Mouse (Mus musculus) forebrain, embryonic 13.5 days (tissue): Measurements from ENCODE around the gene Afmid. TPM values are rescaled to one million over a fixed set of nuclear protein-coding genes. Genes with fewer than 3 reads are reported as not detected.
A peak's percentile ranks its signal among the peaks of the same experiment; 100 is the strongest.
"Not testable (repeated sequence)": the region's sequence is repeated elsewhere in the genome, so short reads cannot be mapped to it uniquely, and the experiment has no call there.

Experiments
- ATAC-seq: fragments of 200-750 bp; cut with Nextera tagmentation; 2 replicates; pipeline ENCODE4 v1.8.0; 2017
- H3K27ac ChIP-seq: fragments of 300-500 bp; sonication (generic); 2 replicates; pipeline ENCODE4 v1.5.1; 2015; ENCODE audit warnings: inconsistent platforms, mild to moderate bottlenecking, moderate library complexity
- H3K27me3 ChIP-seq: fragments of 300-500 bp; sonication (generic); 2 replicates; pipeline ENCODE4 v1.6.1; 2015; ENCODE audit warnings: mild to moderate bottlenecking, inconsistent platforms
- H3K36me3 ChIP-seq: fragments of 300-500 bp; sonication (generic); 2 replicates; pipeline ENCODE4 v1.6.1; 2015; ENCODE audit warnings: mild to moderate bottlenecking, inconsistent platforms; ENCODE audit not compliant: poor library complexity, severe bottlenecking
- H3K4me1 ChIP-seq: fragments of 300-500 bp; sonication (generic); 2 replicates; pipeline ENCODE4 v1.6.1; 2015; ENCODE audit warnings: inconsistent platforms
- H3K4me2 ChIP-seq: fragments of 300-500 bp; sonication (generic); 2 replicates; pipeline ENCODE4 v1.6.1; 2015; ENCODE audit warnings: inconsistent platforms, mild to moderate bottlenecking, moderate library complexity
- H3K4me3 ChIP-seq: fragments of 300-500 bp; sonication (generic); 2 replicates; pipeline ENCODE4 v1.5.1; 2015; ENCODE audit warnings: mild to moderate bottlenecking, inconsistent platforms
- H3K9ac ChIP-seq: fragments of 300-500 bp; sonication (generic); 2 replicates; pipeline ENCODE4 v1.6.1; 2015; ENCODE audit warnings: mild to moderate bottlenecking, inconsistent platforms
- H3K9me3 ChIP-seq: fragments of 300-500 bp; sonication (generic); replicated peaks from 2 replicates; pipeline ENCODE4 v1.6.1; 2016; ENCODE audit warnings: inconsistent platforms
- WGBS: fragments of 180-500 bp; shearing (Covaris S2); methylation state at CpG from one replicate; pipeline ENCODE4 v1.1.7; 2015; 5-methylcytosine and 5-hydroxymethylcytosine counted together
- polyA plus RNA-seq: library from polyadenylated mRNA; unstranded; fragments of >200 nt; fragmentation: Nextera tagmentation; extraction: Ambion mirVana; gene quantifications from 2 replicates; pipeline ENCODE4 v1.2.1, GENCODE M21; 2015

Afmid gene
- polyA plus RNA-seq, 1 experiment from 2014 or later = 7.5 TPM

- no peak overlapping the region for H3K27ac ChIP-seq
- H3K27me3 ChIP-seq = peaks cover 64% of the 10 kb centered on the region
- H3K9ac ChIP-seq = peak overlapping the region; percentile 45
- no peaks in the 10 kb centered on the region for H3K36me3 ChIP-seq
- no peak for ATAC-seq
- H3K4me1 ChIP-seq = peaks cover 27% of the 10 kb centered on the region
- H3K4me3 ChIP-seq = peak overlapping the region; percentile 30
- 50% methylated on average over 9 of the region's 9 CpGs for WGBS
- H3K4me2 ChIP-seq = peak overlapping the region; percentile 60
- no peaks in the 10 kb centered on the region for H3K9me3 ChIP-seq
Measured at GRCm38 (mm10) chr11:117782705-117783034, 43.1 kb upstream of the Afmid start.

GRCm38 (mm10) chr11:117783089-117783488, 42.6 kb upstream of the Afmid start:
- no peak overlapping the region for H3K27ac ChIP-seq

DNA sequence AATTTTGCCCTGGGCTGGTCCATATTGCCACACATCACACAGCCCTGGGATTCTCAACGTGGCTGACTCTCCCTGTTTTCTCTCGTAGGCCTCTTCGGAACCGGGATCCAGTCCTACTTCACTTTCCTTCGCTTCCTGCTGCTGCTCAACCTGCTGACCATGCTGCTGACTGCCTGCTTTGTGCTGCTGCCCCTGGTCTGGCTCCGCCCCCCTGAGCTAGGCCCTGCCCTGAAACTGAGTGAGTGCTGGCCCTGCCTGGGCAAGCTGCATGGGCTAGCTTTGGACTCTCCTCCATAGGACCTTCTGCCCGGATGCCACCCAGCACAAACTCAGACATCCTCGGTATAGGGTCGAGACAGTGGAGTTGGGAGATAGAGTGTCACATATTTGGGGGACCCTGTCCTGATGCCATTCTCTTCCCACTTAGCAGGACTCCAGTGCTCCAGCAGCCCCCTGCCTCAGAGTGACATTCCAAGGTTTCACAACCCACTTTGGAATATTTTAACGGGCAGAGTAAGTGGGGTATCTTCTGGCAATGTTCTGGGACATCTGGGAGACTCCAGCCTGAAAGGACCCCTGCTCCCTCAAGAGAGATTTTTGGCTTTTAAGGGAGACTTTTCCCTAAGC, 41.9 kb upstream of the Afmid start:
- peaks cover 59% of the 10 kb centered on the region for H3K27me3 ChIP-seq
- WGBS = 37% methylated on average over 10 of the region's 10 CpGs
- no peak overlapping the region for H3K9ac ChIP-seq
- ATAC-seq = peak; percentile 13; the same call in 1 of the 2 replicates
- no peaks in the 10 kb centered on the region for H3K36me3 ChIP-seq
- H3K27ac ChIP-seq = no peak overlapping the region
- H3K4me3 ChIP-seq = peak overlapping the region; percentile 30
- peak overlapping the region; percentile 60 for H3K4me2 ChIP-seq
- H3K4me1 ChIP-seq = peaks cover 27% of the 10 kb centered on the region
- no peaks in the 10 kb centered on the region for H3K9me3 ChIP-seq

More at GRCm38 (mm10) chr11:117783089-117783488, 42.6 kb upstream of the Afmid start:
- ATAC-seq = peak; percentile 44
- Histone ChIP-seq H3K36me3 (no peaks in the 10 kb centered on the region), H3K27me3 (peaks cover 64% of the 10 kb centered on the region), H3K9ac (peak overlapping the region; percentile 45), H3K4me1 (peaks cover 27% of the 10 kb centered on the region), H3K4me2 (peak overlapping the region; percentile 60), H3K9me3 (no peaks in the 10 kb centered on the region), H3K4me3 (peak overlapping the region; percentile 30)
- WGBS = 4% methylated on average over 31 of the region's 31 CpGs

DNA sequence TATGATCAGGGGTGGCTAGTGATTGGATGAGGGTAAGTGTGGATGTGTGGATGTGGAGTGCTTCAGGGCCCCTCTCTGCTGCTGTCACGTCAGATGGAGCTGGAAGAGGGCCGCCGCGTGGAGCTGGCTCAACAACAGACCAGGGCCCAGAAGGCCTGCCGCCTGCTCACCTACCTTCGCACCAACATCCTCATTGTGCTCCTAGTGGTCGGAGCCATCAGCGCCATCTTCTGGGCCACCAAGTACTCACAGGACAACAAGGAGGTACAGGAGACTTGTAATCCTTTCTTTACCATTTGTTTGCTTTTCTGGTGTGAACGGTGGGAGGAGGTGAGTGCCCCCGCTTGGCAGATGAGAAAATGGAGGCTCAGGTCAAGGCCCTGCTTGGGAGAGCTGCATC, 39.4 kb upstream of the Afmid start:
- ATAC-seq = no peak
- H3K4me2 ChIP-seq = no peak overlapping the region
- H3K27me3 ChIP-seq = peaks cover 44% of the 10 kb centered on the region
- 8% methylated on average over 10 of the region's 10 CpGs for WGBS
- H3K36me3 ChIP-seq = no peaks in the 10 kb centered on the region
- H3K4me3 ChIP-seq = no peak overlapping the region
- H3K4me1 ChIP-seq = peaks cover 14% of the 10 kb centered on the region
- no peak overlapping the region for H3K9ac ChIP-seq
- no peak overlapping the region for H3K27ac ChIP-seq
- no peaks in the 10 kb centered on the region for H3K9me3 ChIP-seq

- 82% methylated on average over 7 of the region's 7 CpGs for WGBS
Measured at GRCm38 (mm10) chr11:117788481-117788880, 37.2 kb upstream of the Afmid start.

DNA sequence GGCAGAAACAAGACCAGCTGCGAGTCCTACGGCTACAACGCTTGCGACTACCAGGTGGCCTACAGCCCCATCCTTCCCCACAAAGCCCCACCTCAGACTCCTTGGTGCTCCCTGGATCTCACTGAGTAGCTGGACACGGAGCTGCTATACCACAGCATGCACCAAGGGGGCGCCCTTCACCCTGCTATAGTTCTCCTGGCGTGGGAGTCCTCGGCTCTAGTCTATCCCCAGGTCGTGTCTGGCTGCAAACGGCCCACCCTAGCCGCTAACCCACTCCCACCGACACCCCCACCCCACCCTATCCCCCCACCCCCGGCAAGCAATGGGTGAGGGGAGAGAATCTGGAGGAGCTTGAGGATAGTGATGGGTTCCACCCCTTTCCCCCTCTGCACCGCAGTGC, 35.4 kb upstream of the Afmid start:
- ATAC-seq = peak; percentile 19; the same call in 1 of the 2 replicates
- Histone ChIP-seq H3K27me3 (peaks cover 24% of the 10 kb centered on the region), H3K9me3 (no peaks in the 10 kb centered on the region), H3K4me1 (peaks cover 6% of the 10 kb centered on the region; the same call in 1 of the 2 replicates), H3K9ac (no peak overlapping the region), H3K4me3 (no peak overlapping the region), H3K36me3 (no peaks in the 10 kb centered on the region), H3K4me2 (peak overlapping the region; percentile 40), H3K27ac (no peak overlapping the region)
- 4% methylated on average over 14 of the region's 14 CpGs for WGBS

More at GRCm38 (mm10) chr11:117788481-117788880, 37.2 kb upstream of the Afmid start:
- not testable (repeated sequence) for H3K27ac ChIP-seq, H3K9ac ChIP-seq, H3K9me3 ChIP-seq, ATAC-seq, H3K4me1 ChIP-seq, H3K4me3 ChIP-seq, H3K4me2 ChIP-seq, H3K36me3 ChIP-seq
- H3K27me3 ChIP-seq = peaks cover 37% of the 10 kb centered on the region

GRCm38 (mm10) chr11:117790703-117791440, 34.9 kb upstream of the Afmid start:
- Histone ChIP-seq H3K9me3 (no peaks in the 10 kb centered on the region), H3K27me3 (peaks cover 24% of the 10 kb centered on the region), H3K9ac (no peak overlapping the region), H3K36me3 (no peaks in the 10 kb centered on the region), H3K4me2 (peak overlapping the region; percentile 40), H3K27ac (no peak overlapping the region), H3K4me1 (peaks cover 6% of the 10 kb centered on the region; the same call in 1 of the 2 replicates), H3K4me3 (no peak overlapping the region)
- ATAC-seq = no peak
- WGBS = 38% methylated on average over 22 of the region's 23 CpGs

DNA sequence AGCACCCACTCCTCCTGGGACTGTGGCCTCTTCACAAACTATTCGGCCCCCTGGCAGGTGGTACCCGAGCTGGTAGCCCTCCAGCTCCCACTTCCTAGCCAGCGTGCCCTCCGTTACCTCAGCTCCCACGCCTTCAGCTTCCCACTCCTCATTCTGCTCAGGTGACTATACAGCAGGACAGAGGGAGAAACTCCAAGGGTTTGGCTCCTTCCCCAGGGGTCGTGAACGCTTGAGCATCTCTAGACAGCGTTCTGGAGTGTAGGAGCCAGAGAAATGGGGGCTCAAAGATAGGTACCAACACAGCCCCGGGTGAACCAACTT, 34.3 kb upstream of the Afmid start:
- no peak for ATAC-seq
- no peak overlapping the region for H3K9ac ChIP-seq
- WGBS = 83% methylated on average over 9 of the region's 9 CpGs

DNA sequence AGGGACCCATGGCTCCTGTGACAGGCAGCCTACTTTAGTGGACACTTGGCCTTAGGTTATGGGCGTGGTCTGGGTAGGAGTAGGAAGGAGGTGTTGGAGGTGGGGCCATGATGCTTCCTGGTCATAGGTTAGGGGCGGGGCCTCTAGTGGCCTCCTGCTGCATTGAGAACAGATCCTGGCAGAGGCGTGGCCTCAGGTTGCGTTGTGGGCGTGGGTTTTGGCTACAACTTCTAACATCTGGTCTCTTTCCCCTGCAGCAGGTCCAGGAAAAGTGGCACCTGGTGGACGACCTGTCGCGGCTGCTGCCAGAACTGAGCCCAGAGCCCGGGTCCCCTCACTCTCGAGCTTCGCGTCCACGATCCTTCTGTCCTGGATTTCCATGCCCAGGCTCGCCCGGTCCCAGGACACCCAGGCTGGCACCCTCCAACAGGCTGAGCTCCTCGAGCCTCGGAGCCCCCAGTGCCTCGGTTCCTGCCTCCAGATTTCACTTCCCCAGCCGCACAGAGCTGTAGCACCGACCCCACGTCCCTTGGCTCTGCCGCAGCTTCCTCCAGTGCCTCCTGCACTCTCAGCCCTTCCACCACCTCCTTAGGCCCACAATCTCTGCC, 33.3 kb upstream of the Afmid start:
- Histone ChIP-seq H3K9ac (no peak overlapping the region), H3K36me3 (no peaks in the 10 kb centered on the region), H3K9me3 (no peaks in the 10 kb centered on the region), H3K4me3 (no peak overlapping the region), H3K4me1 (peaks cover 6% of the 10 kb centered on the region; the same call in 1 of the 2 replicates), H3K27me3 (peaks cover 24% of the 10 kb centered on the region), H3K27ac (no peak overlapping the region), H3K4me2 (peak overlapping the region; percentile 12; the same call in 1 of the 2 replicates)
- WGBS = 12% methylated on average over 22 of the region's 22 CpGs
- no peak for ATAC-seq

More for the DNA sequence above, 34.3 kb upstream of the Afmid start:
- H3K36me3 ChIP-seq = no peaks in the 10 kb centered on the region
- H3K4me2 ChIP-seq = no peak overlapping the region
- no peak overlapping the region for H3K27ac ChIP-seq
- H3K4me3 ChIP-seq = no peak overlapping the region
- H3K27me3 ChIP-seq = peaks cover 24% of the 10 kb centered on the region
- peaks cover 6% of the 10 kb centered on the region; the same call in 1 of the 2 replicates for H3K4me1 ChIP-seq
- H3K9me3 ChIP-seq = no peaks in the 10 kb centered on the region

DNA sequence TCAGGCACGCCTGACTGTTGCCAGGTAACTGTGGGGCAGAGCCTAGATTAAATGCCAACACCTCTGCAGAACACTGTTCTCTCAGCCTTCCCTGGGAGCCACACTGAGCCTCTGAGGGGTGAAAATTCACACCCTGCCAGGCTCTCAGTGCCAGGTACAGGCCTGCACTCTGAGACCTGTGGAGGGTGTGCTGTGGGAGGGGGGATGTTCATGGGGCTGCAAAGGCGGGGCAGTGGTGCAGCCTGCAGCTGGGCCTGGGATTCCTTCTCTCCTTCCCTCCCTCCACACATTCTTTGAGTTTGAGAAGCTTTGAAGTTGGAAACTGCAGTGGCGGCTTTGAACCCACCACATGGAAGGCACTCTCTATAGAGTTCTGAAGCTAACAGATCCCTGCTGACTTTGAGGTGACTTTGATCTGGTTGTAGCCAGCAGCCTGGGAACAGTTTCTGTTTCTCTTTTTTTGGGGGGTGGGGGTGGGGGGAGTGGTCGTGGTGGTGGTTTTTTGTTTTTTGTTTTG, 31.6 kb upstream of the Afmid start:
- ATAC-seq = no peak
- H3K27ac ChIP-seq = no peak overlapping the region
- H3K4me3 ChIP-seq = no peak overlapping the region
- WGBS = 54% methylated on average over 4 of the region's 4 CpGs
- no peak overlapping the region for H3K9ac ChIP-seq
- H3K4me2 ChIP-seq = no peak overlapping the region
- no peaks in the 10 kb centered on the region for H3K36me3 ChIP-seq
- H3K27me3 ChIP-seq = peaks cover 24% of the 10 kb centered on the region
- H3K4me1 ChIP-seq = peaks cover 6% of the 10 kb centered on the region; the same call in 1 of the 2 replicates
- no peaks in the 10 kb centered on the region for H3K9me3 ChIP-seq

- H3K27me3 ChIP-seq = peaks cover 9% of the 10 kb centered on the region
- H3K9me3 ChIP-seq = no peaks in the 10 kb centered on the region
- no peak overlapping the region for H3K9ac ChIP-seq
- H3K4me1 ChIP-seq = no peaks in the 10 kb centered on the region
- no peak overlapping the region for H3K27ac ChIP-seq
- no peak overlapping the region for H3K4me3 ChIP-seq
- H3K36me3 ChIP-seq = no peaks in the 10 kb centered on the region
- no peak for ATAC-seq
- WGBS = 50% methylated on average over 5 of the region's 5 CpGs
- H3K4me2 ChIP-seq = no peak overlapping the region
Measured at GRCm38 (mm10) chr11:117796954-117797353, 28.8 kb upstream of the Afmid start.

GRCm38 (mm10) chr11:117797511-117798159, 28.1 kb upstream of the Afmid start, which contains the start of gene 6030468B19Rik:
Gene 6030468B19Rik (plus strand): TSS chr11:117797660.
- H3K27ac ChIP-seq = no peak within 1 kb of the TSS
- ATAC-seq = no peak
- peaks cover 2% of the 10 kb centered on the region; the same call in 1 of the 2 replicates for H3K27me3 ChIP-seq
- H3K36me3 ChIP-seq = no peaks in the 10 kb centered on the region
- H3K9ac ChIP-seq = no peak within 1 kb of the TSS
- no peaks in the 10 kb centered on the region for H3K4me1 ChIP-seq
- WGBS = 71% methylated on average over 9 of the region's 9 CpGs
- H3K9me3 ChIP-seq = no peaks in the 10 kb centered on the region
- no peak within 1 kb of the TSS for H3K4me2 ChIP-seq
- H3K4me3 ChIP-seq = no peak within 1 kb of the TSS
